Mouse (Mus musculus) CH12.LX (cell line): ENCODE measurements around the gene Zfp748. TPM values are rescaled to one million over a fixed set of nuclear protein-coding genes. Genes with fewer than 3 reads are reported as not detected.

Experiments
- DNase-seq: peaks from one replicate; pipeline ENCODE4 v3.0.0-alpha.2; 2013; ENCODE audit errors: extremely low read depth
- H3K27ac ChIP-seq: 2 replicates; pipeline ENCODE4 v1.5.1; 2012; ENCODE audit warnings: low read depth, mild to moderate bottlenecking, control low read depth, moderate library complexity; ENCODE audit not compliant: insufficient read depth
- H3K27me3 ChIP-seq: replicated peaks from 2 replicates; pipeline ENCODE3; 2012; ENCODE audit warnings: inconsistent platforms
- H3K36me3 ChIP-seq, 2 experiments: replicated peaks in 1 of 2; 2 replicates each; pipeline versions ENCODE3 to v1.6.1; 2012; ENCODE audit warnings: inconsistent platforms in 1 of 2, low read length in 1 of 2, mild to moderate bottlenecking in 1 of 2, mixed read lengths in 1 of 2, moderate library complexity in 1 of 2; ENCODE audit not compliant: control insufficient read depth in 1 of 2, insufficient read depth in 1 of 2
- H3K4me1 ChIP-seq, 2 experiments: 2 replicates each; pipeline ENCODE4 v1.6.1; 2012; ENCODE audit warnings: inconsistent platforms in 1 of 2, moderate library complexity in 1 of 2; ENCODE audit not compliant: insufficient read depth in 2 of 2, control insufficient read depth in 1 of 2
- H3K4me2 ChIP-seq: 2 replicates; pipeline ENCODE4 v1.6.1; 2012; ENCODE audit warnings: low read depth, mild to moderate bottlenecking, control low read depth; ENCODE audit not compliant: poor library complexity, insufficient read depth, severe bottlenecking
- H3K4me3 ChIP-seq, 3 experiments: fragments of 150-350 bp in 1 of 3; sonication (generic) in 1 of 3; replicated peaks in 1 of 3; 2 replicates each; pipeline versions ENCODE3 to v1.5.1; 2011 to 2012; ENCODE audit warnings: low read depth in 2 of 3, low read length in 2 of 3, mild to moderate bottlenecking in 2 of 3, moderate library complexity in 2 of 3, control low read depth in 1 of 3, improper control_type of control experiment in 1 of 3, inconsistent platforms in 1 of 3, mixed read lengths in 1 of 3; ENCODE audit not compliant: poor library complexity in 1 of 3
- H3K79me2 ChIP-seq: replicated peaks from 2 replicates; pipeline ENCODE4 v1.6.1; 2012; ENCODE audit warnings: mild to moderate bottlenecking, moderate library complexity; ENCODE audit not compliant: control insufficient read depth, poor library complexity, insufficient read depth, severe bottlenecking; ENCODE audit errors: extremely low read depth
- H3K9ac ChIP-seq: 2 replicates; pipeline ENCODE4 v1.6.1; 2012; ENCODE audit warnings: low read depth, mild to moderate bottlenecking, control low read depth, moderate library complexity; ENCODE audit not compliant: insufficient read depth
- H3K9me3 ChIP-seq: replicated peaks from 2 replicates; pipeline ENCODE3; 2012; ENCODE audit warnings: low read length, inconsistent platforms, mixed read lengths
- BHLHE40 ChIP-seq: IDR thresholded peaks from 2 replicates; pipeline ENCODE4 v1.6.1; 2011; ENCODE audit warnings: mild to moderate bottlenecking, low read depth, low read length, improper control_type of control experiment
- CHD1 ChIP-seq: IDR thresholded peaks from 2 replicates; pipeline ENCODE4 v1.6.1; 2012; ENCODE audit warnings: low read depth, low read length, improper control_type of control experiment, inconsistent platforms
- CHD2 ChIP-seq: IDR thresholded peaks from 2 replicates; pipeline ENCODE4 v1.6.1; 2011; ENCODE audit warnings: low read length, improper control_type of control experiment
- CTCF ChIP-seq, 2 experiments: IDR thresholded peaks in 1 of 2; conservative IDR thresholded peaks in 1 of 2; 2 replicates each; pipeline ENCODE4 v1.5.1; 2011 to 2012; ENCODE audit warnings: low read depth in 2 of 2, low read length in 2 of 2, improper control_type of control experiment in 1 of 2, inconsistent platforms in 1 of 2, mild to moderate bottlenecking in 1 of 2, moderate library complexity in 1 of 2
- E2F4 ChIP-seq: IDR thresholded peaks from 2 replicates; pipeline ENCODE4 v1.6.1; 2011; ENCODE audit warnings: low read depth, low read length, improper control_type of control experiment; ENCODE audit not compliant: insufficient replicate concordance
- ELF1 ChIP-seq: IDR thresholded peaks from 2 replicates; pipeline ENCODE4 v1.6.1; 2014; ENCODE audit warnings: low read depth, mild to moderate bottlenecking, inconsistent platforms, low read length, improper control_type of control experiment
- EP300 ChIP-seq: IDR thresholded peaks from 2 replicates; pipeline ENCODE4 v1.6.1; 2011; ENCODE audit warnings: low read length, improper control_type of control experiment
- ETS1 ChIP-seq: conservative IDR thresholded peaks from 2 replicates; pipeline ENCODE4 v1.6.1; 2012; ENCODE audit warnings: low read depth, mild to moderate bottlenecking, inconsistent platforms, low read length, improper control_type of control experiment, moderate library complexity
- GABPA ChIP-seq: IDR thresholded peaks from 2 replicates; pipeline ENCODE4 v1.6.1; 2012; ENCODE audit warnings: low read depth, low read length, improper control_type of control experiment, inconsistent platforms; ENCODE audit not compliant: insufficient replicate concordance
- HCFC1 ChIP-seq: IDR thresholded peaks from 2 replicates; pipeline ENCODE4 v1.6.1; 2012; ENCODE audit warnings: low read depth, mild to moderate bottlenecking, inconsistent platforms, low read length, improper control_type of control experiment
- IRF4 ChIP-seq: IDR thresholded peaks from 2 replicates; pipeline ENCODE4 v1.6.1; 2014; ENCODE audit warnings: low read depth, mild to moderate bottlenecking, inconsistent platforms, low read length, improper control_type of control experiment
- JUN ChIP-seq: IDR thresholded peaks from 2 replicates; pipeline ENCODE4 v1.6.1; 2011; ENCODE audit warnings: low read depth, mild to moderate bottlenecking, low read length, improper control_type of control experiment, moderate library complexity; ENCODE audit not compliant: insufficient read depth
- JUND ChIP-seq: conservative IDR thresholded peaks from 2 replicates; pipeline ENCODE4 v1.6.1; 2011; ENCODE audit warnings: low read depth, low read length, improper control_type of control experiment
- KAT2A ChIP-seq: IDR thresholded peaks from 2 replicates; pipeline ENCODE4 v1.6.1; 2012; ENCODE audit warnings: low read length, improper control_type of control experiment, inconsistent platforms; ENCODE audit not compliant: insufficient replicate concordance
- MAFK ChIP-seq: IDR thresholded peaks from 2 replicates; pipeline ENCODE4 v1.6.1; 2011; ENCODE audit warnings: low read length, improper control_type of control experiment; ENCODE audit not compliant: insufficient replicate concordance
- MAX ChIP-seq: IDR thresholded peaks from 2 replicates; pipeline ENCODE4 v1.6.1; 2011; ENCODE audit warnings: low read length, improper control_type of control experiment
- MAZ ChIP-seq: IDR thresholded peaks from 2 replicates; pipeline ENCODE4 v1.6.1; 2012; ENCODE audit warnings: low read depth, mild to moderate bottlenecking, inconsistent platforms, low read length, improper control_type of control experiment, moderate library complexity
- MEF2A ChIP-seq: IDR thresholded peaks from 2 replicates; pipeline ENCODE4 v1.6.1; 2014; ENCODE audit warnings: low read depth, mild to moderate bottlenecking, inconsistent platforms, low read length, improper control_type of control experiment, borderline replicate concordance
- MXI1 ChIP-seq: IDR thresholded peaks from 2 replicates; pipeline ENCODE4 v1.6.1; 2011; ENCODE audit warnings: mild to moderate bottlenecking, low read depth, low read length, improper control_type of control experiment
- MYC ChIP-seq: IDR thresholded peaks from 2 replicates; pipeline ENCODE4 v1.6.1; 2011; ENCODE audit warnings: low read depth, mild to moderate bottlenecking, improper control_type of control experiment, low read length
- NELFE ChIP-seq: IDR thresholded peaks from 2 replicates; pipeline ENCODE4 v1.6.1; 2011; ENCODE audit warnings: low read depth, low read length, improper control_type of control experiment
- NRF1 ChIP-seq: IDR thresholded peaks from 2 replicates; pipeline ENCODE4 v1.6.1; 2014; ENCODE audit warnings: low read depth, mild to moderate bottlenecking, inconsistent platforms, low read length, improper control_type of control experiment, moderate library complexity
- PAX5 ChIP-seq: IDR thresholded peaks from 2 replicates; pipeline ENCODE4 v1.6.1; 2012; ENCODE audit warnings: low read length, inconsistent platforms, mixed read lengths
- POLR2A ChIP-seq: IDR thresholded peaks from 2 replicates; pipeline ENCODE4 v1.6.1; 2011; ENCODE audit warnings: low read depth, mild to moderate bottlenecking, improper control_type of control experiment, low read length
- POLR2AphosphoS2 ChIP-seq: IDR thresholded peaks from 2 replicates; pipeline ENCODE4 v1.6.1; 2011; ENCODE audit warnings: low read depth, low read length, improper control_type of control experiment
- RAD21 ChIP-seq: IDR thresholded peaks from 2 replicates; pipeline ENCODE4 v1.6.1; 2011; ENCODE audit warnings: low read depth, mild to moderate bottlenecking, low read length, improper control_type of control experiment, moderate library complexity
- RCOR1 ChIP-seq: conservative IDR thresholded peaks from 2 replicates; pipeline ENCODE4 v1.6.1; 2012; ENCODE audit warnings: low read depth, mild to moderate bottlenecking, inconsistent platforms, low read length, improper control_type of control experiment
- SIN3A ChIP-seq: IDR thresholded peaks from 2 replicates; pipeline ENCODE4 v1.6.1; 2012; ENCODE audit warnings: low read length, improper control_type of control experiment, inconsistent platforms
- SMC3 ChIP-seq: IDR thresholded peaks from 2 replicates; pipeline ENCODE4 v1.6.1; 2011; ENCODE audit warnings: low read depth, low read length, improper control_type of control experiment
- TBP ChIP-seq: conservative IDR thresholded peaks from 2 replicates; pipeline ENCODE4 v1.6.1; 2011; ENCODE audit warnings: low read depth, low read length, improper control_type of control experiment
- TCF12 ChIP-seq: IDR thresholded peaks from 2 replicates; pipeline ENCODE4 v1.6.1; 2014; ENCODE audit warnings: low read depth, mild to moderate bottlenecking, inconsistent platforms, low read length, improper control_type of control experiment
- UBTF ChIP-seq: IDR thresholded peaks from 2 replicates; pipeline ENCODE4 v1.6.1; 2012; ENCODE audit warnings: low read depth, mild to moderate bottlenecking, inconsistent platforms, low read length, improper control_type of control experiment, moderate library complexity
- USF1 ChIP-seq: IDR thresholded peaks from 2 replicates; pipeline ENCODE4 v1.6.1; 2014; ENCODE audit warnings: low read depth, mild to moderate bottlenecking, inconsistent platforms, low read length, improper control_type of control experiment
- USF2 ChIP-seq: conservative IDR thresholded peaks from 2 replicates; pipeline ENCODE4 v1.6.1; 2011; ENCODE audit warnings: low read depth, low read length, improper control_type of control experiment
- ZC3H11A ChIP-seq: IDR thresholded peaks from 2 replicates; pipeline ENCODE4 v1.6.1; 2012; ENCODE audit warnings: low read depth, mild to moderate bottlenecking, inconsistent platforms, low read length, improper control_type of control experiment
- ZKSCAN1 ChIP-seq: IDR thresholded peaks from 2 replicates; pipeline ENCODE4 v1.6.1; 2012; ENCODE audit warnings: low read depth, inconsistent platforms, low read length, improper control_type of control experiment, borderline replicate concordance
- ZMIZ1 ChIP-seq: IDR thresholded peaks from 2 replicates; pipeline ENCODE4 v1.6.1; 2012; ENCODE audit warnings: low read depth, mild to moderate bottlenecking, inconsistent platforms, low read length, improper control_type of control experiment
- ZNF384 ChIP-seq: IDR thresholded peaks from 2 replicates; pipeline ENCODE4 v1.6.1; 2012; ENCODE audit warnings: low read depth, low read length, improper control_type of control experiment, inconsistent platforms
- dilution Hi-C: fragments of 300-500 bp; cut with MboI; formaldehyde crosslinking; loops from 2 replicates; pipeline ENCODE4 v1.14.3; 2020; ENCODE audit warnings: low sequenced_read_pairs; ENCODE audit not compliant: extremely low pct_unique_long_range_greater_than_20kb, extremely low pct_ligation_motif_present
- in situ Hi-C: fragments of 300-500 bp; cut with MboI; formaldehyde crosslinking; loops from 3 replicates; pipeline ENCODE4 v1.14.3; 2019; ENCODE audit warnings: low sequenced_read_pairs, low pct_ligation_motif_present, low pct_unique_long_range_greater_than_20kb, mixed read lengths
- polyA plus RNA-seq: library from polyadenylated mRNA; unstranded; fragments of >175 nt; gene quantifications from 2 replicates; pipeline ENCODE4 v1.2.1, GENCODE M21; 2012; ENCODE audit warnings: low read depth; ENCODE audit not compliant: insufficient read length
- total RNA-seq, 2 experiments: library from RNA; depleted of rRNA; stranded (reverse); fragments of 300-350 nt in 1 of 2; fragments of >200 nt in 1 of 2; gene quantifications; 2 replicates each; pipeline ENCODE4 v1.2.3; 2012 to 2014

The Zfp748 gene
- total and polyA plus RNA-seq, 3 experiments, result 8.1 to 16.3 (median 9.1) TPM

GRCm38 (mm10) chr13:67552505-67553346 is 904 bp downstream of the Zfp748 start:
- Histone ChIP-seq H3K36me3 (no peaks in the 10 kb centered on the region), H3K27ac (peak overlapping the region; percentile 68), H3K9ac (peak overlapping the region; percentile 66), H3K27me3 (no peaks in the 10 kb centered on the region), H3K79me2 (peaks cover 41% of the 10 kb centered on the region), H3K4me1 (peaks cover 2 to 38% of the 10 kb centered on the region in 2 experiments; a peak in 3 of 4 replicates), H3K4me3 (peak overlapping the region; percentile 71 to 86 (median 85)), H3K9me3 (no peaks in the 10 kb centered on the region), H3K4me2 (peak overlapping the region; percentile 85)
- in situ Hi-C loops, result no loop called here
- TF ChIP-seq USF2 (no peak), MEF2A (0 out of 2 replicates have a peak, but pooled peaks have one; percentile 40), KAT2A (peak; percentile 96), E2F4 (peak; percentile 84; the same call in 1 of the 2 replicates), SMC3 (no peak), NELFE (peak; percentile 74), IRF4 (0 out of 2 replicates have a peak, but pooled peaks have one; percentile 16), TCF12 (peak; percentile 80; the same call in 1 of the 2 replicates), ZNF384 (no peak), MAZ (no peak), ZMIZ1 (no peak; the same call in 1 of the 2 replicates), RCOR1 (no peak), TBP (peak; percentile 69), ETS1 (no peak), GABPA (peak; percentile 60; the same call in 1 of the 2 replicates), UBTF (0 out of 2 replicates have a peak, but pooled peaks have one; percentile 58), RAD21 (no peak), USF1 (no peak), BHLHE40 (peak; percentile 28; the same call in 1 of the 2 replicates), MXI1 (peak; percentile 54; the same call in 1 of the 2 replicates), NRF1 (peak; percentile 42; the same call in 1 of the 2 replicates), JUND (no peak), POLR2AphosphoS2 (peak; percentile 60; the same call in 1 of the 2 replicates), MAFK (no peak; the same call in 1 of the 2 replicates), MAX (no peak), CTCF (conservative IDR thresholded peaks at IDR 0.05 in 1 of 2, IDR thresholded peaks at IDR 0.05 in 1 of 2; ENCODE audit: low read depth in 2 of 2, low read length in 2 of 2) (no peak), SIN3A (peak; percentile 87), CHD1 (no peak), ZKSCAN1 (no peak), JUN (no peak), ZC3H11A (no peak), MYC (peak; percentile 32; the same call in 1 of the 2 replicates), POLR2A (peak; percentile 79), CHD2 (no peak; the same call in 1 of the 2 replicates), EP300 (no peak), HCFC1 (peak; percentile 97), ELF1 (peak; percentile 99), PAX5 (no peak)
- dilution Hi-C loops, result no loop called here
- DNase-seq, result peak; percentile 93
